Mouse (Mus musculus): ENCODE measurements at regions not wholly inside any gene's neighbourhood (a gene's known extent, or its start where the extent isn't known, plus 50 kb on each side); places are given as distances from the start of the nearest gene placed in this dataset.
"Not testable (repeated sequence)": the region's sequence is repeated elsewhere in the genome, so short reads cannot be mapped to it uniquely, and the experiment has no call there.

- peak; percentile 40 for DNase-seq (ENCODE audit: low spot score)
Observed at GRCm38 (mm10) chr13:111905213-111905701, 96.5 kb upstream of the Map3k1 start.

GRCm38 (mm10) chr13:111911071-111911470, 102.3 kb upstream of the Map3k1 start:
- no peak for DNase-seq (ENCODE audit: low spot score)

- DNase-seq (ENCODE audit: low spot score) = no peak
Observed at GRCm38 (mm10) chr13:111911661-111912312, 103.0 kb upstream of the Map3k1 start.

- DNase-seq (ENCODE audit: low spot score) = no peak
Observed at GRCm38 (mm10) chr13:111914348-111914913, 105.6 kb upstream of the Map3k1 start.

GRCm38 (mm10) chr13:111919417-111919816, 110.6 kb upstream of the Map3k1 start:
- not testable (repeated sequence) for DNase-seq (ENCODE audit: low spot score)

GRCm38 (mm10) chr13:111920534-111920933, 111.7 kb upstream of the Map3k1 start:
- no peak for DNase-seq (ENCODE audit: low spot score)

- no peak for DNase-seq (ENCODE audit: low spot score)
Observed at GRCm38 (mm10) chr13:111921142-111922035, 112.6 kb upstream of the Map3k1 start.

GRCm38 (mm10) chr13:111925349-111925748, 116.6 kb upstream of the Map3k1 start:
- no peak for DNase-seq (ENCODE audit: low spot score)

GRCm38 (mm10) chr13:111926801-111927200, 118.0 kb upstream of the Map3k1 start:
- no peak for DNase-seq (ENCODE audit: low spot score)

GRCm38 (mm10) chr13:111927489-111927888, 118.7 kb upstream of the Map3k1 start:
- DNase-seq (ENCODE audit: low spot score) = no peak

- no peak for DNase-seq (ENCODE audit: low spot score)
Observed at GRCm38 (mm10) chr13:111928636-111929544, 120.1 kb upstream of the Map3k1 start.

GRCm38 (mm10) chr13:111929908-111930307, 121.1 kb upstream of the Map3k1 start:
- DNase-seq (ENCODE audit: low spot score) = no peak

GRCm38 (mm10) chr13:111932464-111932863, 123.7 kb upstream of the Map3k1 start:
- no peak for DNase-seq (ENCODE audit: low spot score)

- no peak for DNase-seq (ENCODE audit: low spot score)
Observed at GRCm38 (mm10) chr13:111933526-111934240, 124.9 kb upstream of the Map3k1 start.

GRCm38 (mm10) chr13:111935721-111936080, 126.9 kb upstream of the Map3k1 start:
- DNase-seq (ENCODE audit: low spot score) = no peak

- DNase-seq (ENCODE audit: low spot score) = peak; percentile 13
Observed at GRCm38 (mm10) chr13:111936081-111936857, 127.5 kb upstream of the Map3k1 start.

- DNase-seq (ENCODE audit: low spot score) = no peak
Observed at GRCm38 (mm10) chr13:111936983-111937382, 128.2 kb upstream of the Map3k1 start.

GRCm38 (mm10) chr13:111938896-111939422, 130.2 kb upstream of the Map3k1 start:
- no peak for DNase-seq (ENCODE audit: low spot score)

- DNase-seq (ENCODE audit: low spot score) = no peak
Observed at GRCm38 (mm10) chr13:111939534-111940115, 130.8 kb upstream of the Map3k1 start.

- DNase-seq (ENCODE audit: low spot score) = no peak
Observed at GRCm38 (mm10) chr13:111940275-111940674, 131.5 kb upstream of the Map3k1 start.

Measured in retina, embryonic 14.5 days (tissue).